Mouse (Mus musculus) liver, embryonic 14.5 days (tissue): ENCODE results near the gene Pgm2. TPM values are rescaled to one million over a fixed set of nuclear protein-coding genes. Genes with fewer than 3 reads are reported as not detected.

ENCODE experiments used
- ATAC-seq: fragments of 200-750 bp; cut with Nextera tagmentation; 2 replicates; pipeline ENCODE4 v1.8.0; 2017; ENCODE audit warnings: moderate number of reproducible peaks, mild to moderate bottlenecking, moderate library complexity; ENCODE audit not compliant: insufficient read depth
- DNase-seq, 3 experiments: peaks; one replicate each; pipeline ENCODE4 v3.0.0-alpha.2; 2012 to 2013; ENCODE audit warnings: low read depth in 3 of 3, low spot score in 3 of 3
- H3K27ac ChIP-seq: fragments of 300-500 bp; sonication (generic); 2 replicates; pipeline ENCODE4 v1.5.1; 2014; ENCODE audit warnings: moderate library complexity, mild to moderate bottlenecking, control low read depth, inconsistent platforms
- H3K27me3 ChIP-seq: fragments of 300-500 bp; sonication (generic); 2 replicates; pipeline ENCODE4 v1.6.1; 2014; ENCODE audit warnings: mild to moderate bottlenecking, low read length, moderate library complexity; ENCODE audit not compliant: control insufficient read depth, insufficient read depth
- H3K36me3 ChIP-seq: fragments of 300-500 bp; sonication (generic); replicated peaks from 2 replicates; pipeline ENCODE4 v1.6.1; 2014; ENCODE audit warnings: low read depth; ENCODE audit not compliant: control insufficient read depth, insufficient read depth
- H3K4me1 ChIP-seq, 2 experiments: fragments of 200-500 bp in 1 of 2; fragments of 300-500 bp in 1 of 2; sonication (generic) in 1 of 2; replicated peaks; 2 replicates each; pipeline ENCODE4 v1.6.1; 2012 to 2014; ENCODE audit warnings: antibody characterized with exemption in 1 of 2, inconsistent platforms in 1 of 2, low read length in 1 of 2; ENCODE audit not compliant: control insufficient read depth in 2 of 2, insufficient read depth in 2 of 2
- H3K4me2 ChIP-seq: fragments of 300-500 bp; sonication (generic); 2 replicates; pipeline ENCODE4 v1.6.1; 2014; ENCODE audit warnings: low read depth, mild to moderate bottlenecking, control low read depth, moderate library complexity
- H3K4me3 ChIP-seq, 2 experiments: fragments of 200-500 bp in 1 of 2; fragments of 300-500 bp in 1 of 2; sonication (generic) in 1 of 2; 2 replicates each; pipeline ENCODE4 v1.5.1; 2012 to 2014; ENCODE audit warnings: low read depth in 2 of 2, low read length in 2 of 2, mild to moderate bottlenecking in 2 of 2, control low read depth in 1 of 2, inconsistent platforms in 1 of 2, moderate library complexity in 1 of 2; ENCODE audit not compliant: insufficient read depth in 1 of 2
- H3K9ac ChIP-seq: fragments of 300-500 bp; sonication (generic); replicated peaks from 2 replicates; pipeline ENCODE4 v1.6.1; 2014; ENCODE audit warnings: mild to moderate bottlenecking, control low read depth, moderate library complexity
- H3K9me3 ChIP-seq: fragments of 300-500 bp; sonication (generic); 2 replicates; pipeline ENCODE4 v1.6.1; 2016; ENCODE audit warnings: low read length, mixed read lengths; ENCODE audit not compliant: control insufficient read depth
- CTCF ChIP-seq: IDR thresholded peaks from 2 replicates; pipeline ENCODE4 v1.5.1; 2016; ENCODE audit warnings: antibody characterized with exemption, low read depth, control low read depth
- EP300 ChIP-seq: IDR thresholded peaks from 2 replicates; pipeline ENCODE4 v1.6.1; 2016; ENCODE audit warnings: antibody characterized with exemption, low read depth
- WGBS: fragments of 180-500 bp; shearing (Covaris S2); extraction: QIAGEN DNeasy Blood & Tissue Kit; methylation state at CpG from one replicate; pipeline ENCODE4 v1.1.7; 2014; ENCODE audit not compliant: insufficient replicate concordance; 5-methylcytosine and 5-hydroxymethylcytosine counted together
- polyA plus RNA-seq, 2 experiments: library from polyadenylated mRNA; depleted of rRNA in 1 of 2; stranded (reverse) in 1 of 2; unstranded in 1 of 2; fragments of >200 nt; fragmentation: Nextera tagmentation in 1 of 2; extraction: Ambion mirVana in 1 of 2; gene quantifications; 2 replicates each; pipeline versions ENCODE4 v1.2.1 to v1.2.3; 2012 to 2014

Gene Pgm2
- polyA plus RNA-seq, 2 experiments: 10.5 to 18.2 TPM

GRCm38 (mm10) chr5:64061643-64062042 lies 31.1 kb upstream of the Pgm2 start:
- no peak overlapping the region for H3K4me3 ChIP-seq
- WGBS: 67% methylated on average over 7 of the region's 7 CpGs
- no peak overlapping the region for H3K9ac ChIP-seq
- H3K27ac ChIP-seq: no peak overlapping the region
- ATAC-seq: no peak
- no peaks in the 10 kb centered on the region for H3K9me3 ChIP-seq
- TF ChIP-seq CTCF (no peak), EP300 (no peak)
- H3K4me2 ChIP-seq: no peak overlapping the region
- no peak for DNase-seq
- H3K4me1 ChIP-seq: no peaks in the 10 kb centered on the region
- no peaks in the 10 kb centered on the region for H3K27me3 ChIP-seq
- no peaks in the 10 kb centered on the region for H3K36me3 ChIP-seq

- no peaks in the 10 kb centered on the region for H3K27me3 ChIP-seq
- TF ChIP-seq EP300 (no peak), CTCF (no peak)
- no peaks in the 10 kb centered on the region for H3K4me1 ChIP-seq
- DNase-seq: no peak
- no peak overlapping the region for H3K27ac ChIP-seq
- WGBS: 72% methylated on average over 4 of the region's 4 CpGs
- H3K4me2 ChIP-seq: no peak overlapping the region
- H3K9ac ChIP-seq: no peak overlapping the region
- no peaks in the 10 kb centered on the region for H3K9me3 ChIP-seq
- H3K4me3 ChIP-seq: no peak overlapping the region
- no peaks in the 10 kb centered on the region for H3K36me3 ChIP-seq
- ATAC-seq: no peak
Observed at GRCm38 (mm10) chr5:64062882-64063621, 29.7 kb upstream of the Pgm2 start.

- H3K4me2 ChIP-seq: no peak overlapping the region
- DNase-seq: no peak
- H3K27ac ChIP-seq: no peak overlapping the region
- H3K9me3 ChIP-seq: no peaks in the 10 kb centered on the region
- WGBS: 39% methylated on average over 11 of the region's 11 CpGs
- no peaks in the 10 kb centered on the region for H3K27me3 ChIP-seq
- H3K36me3 ChIP-seq: no peaks in the 10 kb centered on the region
- no peak overlapping the region for H3K4me3 ChIP-seq
- no peak for ATAC-seq
- no peak for TF ChIP-seq CTCF
- TF ChIP-seq EP300: no peak
- H3K9ac ChIP-seq: no peak overlapping the region
- H3K4me1 ChIP-seq: no peaks in the 10 kb centered on the region
Observed at GRCm38 (mm10) chr5:64063622-64064355, 29.0 kb upstream of the Pgm2 start.

GRCm38 (mm10) chr5:64064401-64064800 lies 28.3 kb upstream of the Pgm2 start:
- no peak overlapping the region for H3K4me2 ChIP-seq
- H3K27me3 ChIP-seq: no peaks in the 10 kb centered on the region
- H3K9me3 ChIP-seq: no peaks in the 10 kb centered on the region
- 53% methylated on average over 3 of the region's 3 CpGs for WGBS
- no peak overlapping the region for H3K9ac ChIP-seq
- no peaks in the 10 kb centered on the region for H3K36me3 ChIP-seq
- ATAC-seq (no peak), DNase-seq (no peak)
- H3K4me1 ChIP-seq: no peaks in the 10 kb centered on the region
- no peak overlapping the region for H3K27ac ChIP-seq
- no peak overlapping the region for H3K4me3 ChIP-seq
- TF ChIP-seq CTCF: no peak
- TF ChIP-seq EP300: no peak

- no peaks in the 10 kb centered on the region for H3K36me3 ChIP-seq
- ATAC-seq: no peak
- no peaks in the 10 kb centered on the region for H3K9me3 ChIP-seq
- H3K27ac ChIP-seq: no peak overlapping the region
- no peak overlapping the region for H3K4me2 ChIP-seq
- WGBS: 68% methylated on average over 6 of the region's 6 CpGs
- TF ChIP-seq EP300: no peak
- TF ChIP-seq CTCF: no peak
- H3K4me1 ChIP-seq: no peaks in the 10 kb centered on the region
- H3K27me3 ChIP-seq: no peaks in the 10 kb centered on the region
- no peak overlapping the region for H3K9ac ChIP-seq
- DNase-seq: no peak
- no peak overlapping the region for H3K4me3 ChIP-seq
Observed at GRCm38 (mm10) chr5:64065497-64066046, 27.2 kb upstream of the Pgm2 start.
